Mouse (Mus musculus) heart, adult 2 months (tissue): ENCODE results near the gene Sult1a1.

ENCODE experiments used
- CTCF ChIP-seq: fragments of 200-600 bp; IDR thresholded peaks from 2 replicates; pipeline ENCODE4 v1.8.1; 2022; ENCODE audit warnings: antibody characterized with exemption, mild to moderate bottlenecking, moderate library complexity
- EP300 ChIP-seq: fragments of 200-500 bp; IDR thresholded peaks from 2 replicates; pipeline ENCODE4 v1.6.1; 2011; ENCODE audit warnings: low read depth, low read length, control low read depth; ENCODE audit not compliant: insufficient read depth

DNA sequence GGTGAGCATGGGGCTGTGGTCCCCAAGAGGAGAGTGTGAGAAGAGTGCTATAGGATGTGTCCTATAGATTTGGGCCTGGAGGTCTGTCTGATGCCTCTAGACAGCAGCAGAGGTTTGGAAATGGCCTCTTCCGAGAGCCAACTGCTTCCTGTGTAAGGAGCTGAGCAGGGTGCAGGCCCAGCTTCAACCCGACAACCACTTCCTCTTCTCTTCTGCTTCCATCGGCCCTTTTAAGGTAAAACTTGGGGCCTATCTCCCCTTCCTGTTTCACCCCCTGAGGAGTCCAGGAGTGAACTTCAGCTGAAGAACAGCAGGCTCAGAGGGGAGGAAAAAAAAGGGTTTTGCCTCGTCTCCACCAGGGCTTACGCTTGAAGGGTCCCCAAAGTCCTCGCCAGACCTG is 26.1 kb upstream of the Sult1a1 start:
- TF ChIP-seq CTCF = no peak
- TF ChIP-seq EP300 = no peak
